Mouse (Mus musculus) lung, embryonic 14.5 days (tissue): ENCODE data around the gene Alpk3. TPM values are rescaled to one million over a fixed set of nuclear protein-coding genes. Genes with fewer than 3 reads are reported as not detected.
A peak's percentile ranks its signal among the peaks of the same experiment; 100 is the strongest.

ENCODE experiments used
- ATAC-seq: fragments of 200-750 bp; cut with Nextera tagmentation; 2 replicates; pipeline ENCODE4 v1.8.0; 2017; ENCODE audit warnings: mild to moderate bottlenecking, moderate TSS enrichment, moderate library complexity; ENCODE audit not compliant: insufficient read depth
- DNase-seq: peaks from one replicate; pipeline ENCODE4 v3.0.0-alpha.2; 2015
- H3K27ac ChIP-seq: fragments of 300-500 bp; sonication (generic); 2 replicates; pipeline ENCODE4 v1.5.1; 2014; ENCODE audit warnings: low read depth, mild to moderate bottlenecking, moderate library complexity
- H3K27me3 ChIP-seq: fragments of 300-500 bp; sonication (generic); 2 replicates; pipeline ENCODE4 v1.6.1; 2014; ENCODE audit warnings: low read length, control low read depth; ENCODE audit not compliant: insufficient read depth
- H3K36me3 ChIP-seq: fragments of 300-500 bp; sonication (generic); 2 replicates; pipeline ENCODE4 v1.6.1; 2014; ENCODE audit warnings: control low read depth; ENCODE audit not compliant: insufficient read depth
- H3K4me1 ChIP-seq: fragments of 300-500 bp; sonication (generic); 2 replicates; pipeline ENCODE4 v1.6.1; 2014; ENCODE audit warnings: antibody characterized with exemption, control low read depth; ENCODE audit not compliant: insufficient read depth
- H3K4me2 ChIP-seq: fragments of 300-500 bp; sonication (generic); 2 replicates; pipeline ENCODE4 v1.6.1; 2014; ENCODE audit warnings: mild to moderate bottlenecking
- H3K4me3 ChIP-seq: fragments of 300-500 bp; sonication (generic); 2 replicates; pipeline ENCODE4 v1.5.1; 2014; ENCODE audit warnings: low read depth, low read length
- H3K9ac ChIP-seq: fragments of 300-500 bp; sonication (generic); 2 replicates; pipeline ENCODE4 v1.6.1; 2014
- H3K9me3 ChIP-seq: fragments of 300-500 bp; sonication (generic); 2 replicates; pipeline ENCODE4 v1.6.1; 2016; ENCODE audit warnings: low read depth, low read length, control low read depth
- CTCF ChIP-seq: IDR thresholded peaks from 2 replicates; pipeline ENCODE4 v1.5.1; 2016; ENCODE audit warnings: antibody characterized with exemption, low read depth
- WGBS: fragments of 180-500 bp; shearing (Covaris S2); extraction: QIAGEN DNeasy Blood & Tissue Kit; methylation state at CpG from one replicate; pipeline ENCODE4 v1.1.7; 2014; 5-methylcytosine and 5-hydroxymethylcytosine counted together
- polyA plus RNA-seq: library from polyadenylated mRNA; unstranded; fragments of >200 nt; fragmentation: Nextera tagmentation; extraction: Ambion mirVana; gene quantifications from 2 replicates; pipeline ENCODE4 v1.2.1, GENCODE M21; 2014

The Alpk3 gene
- polyA plus RNA-seq, 1 experiment from 2014 or later, result 0.63 TPM

GRCm38 (mm10) chr7:81074546-81074945, 17.1 kb downstream of the Alpk3 start:
- ATAC-seq, result peak; percentile 25; the same call in 1 of the 2 replicates
- WGBS, result 38% methylated on average over 9 of the region's 9 CpGs
- H3K27me3 ChIP-seq, result no peaks in the 10 kb centered on the region

GRCm38 (mm10) chr7:81075299-81075698, 17.9 kb downstream of the Alpk3 start:
- DNase-seq (peak; percentile 70), ATAC-seq (peak; percentile 60; the same call in 1 of the 2 replicates)
- no peak for TF ChIP-seq CTCF
- Histone ChIP-seq H3K9me3 (no peaks in the 10 kb centered on the region), H3K27me3 (no peaks in the 10 kb centered on the region), H3K4me2 (no peak overlapping the region), H3K4me3 (no peak overlapping the region), H3K4me1 (peaks cover 23% of the 10 kb centered on the region), H3K9ac (no peak overlapping the region), H3K27ac (peak overlapping the region; percentile 72), H3K36me3 (no peaks in the 10 kb centered on the region)
- 22% methylated on average over 7 of the region's 7 CpGs for WGBS

More at GRCm38 (mm10) chr7:81074546-81074945, 17.1 kb downstream of the Alpk3 start:
- Histone ChIP-seq H3K4me1 (peaks cover 23% of the 10 kb centered on the region), H3K27ac (peak overlapping the region; percentile 68), H3K36me3 (no peaks in the 10 kb centered on the region), H3K4me3 (no peak overlapping the region), H3K9me3 (no peaks in the 10 kb centered on the region), H3K9ac (no peak overlapping the region), H3K4me2 (no peak overlapping the region)
- TF ChIP-seq CTCF, result no peak
- peak; percentile 52 for DNase-seq

GRCm38 (mm10) chr7:81075732-81076131, 18.3 kb downstream of the Alpk3 start:
- TF ChIP-seq CTCF, result no peak
- peak overlapping the region; percentile 72; the same call in 1 of the 2 replicates for H3K27ac ChIP-seq
- H3K36me3 ChIP-seq, result no peaks in the 10 kb centered on the region
- H3K4me2 ChIP-seq, result no peak overlapping the region
- DNase-seq, result no peak
- H3K9ac ChIP-seq, result no peak overlapping the region
- no peaks in the 10 kb centered on the region for H3K27me3 ChIP-seq
- WGBS, result 53% methylated on average over 5 of the region's 5 CpGs
- no peak overlapping the region for H3K4me3 ChIP-seq
- no peak for ATAC-seq
- peaks cover 25% of the 10 kb centered on the region for H3K4me1 ChIP-seq
- no peaks in the 10 kb centered on the region for H3K9me3 ChIP-seq

- H3K27ac ChIP-seq, result no peak overlapping the region
- no peaks in the 10 kb centered on the region for H3K9me3 ChIP-seq
- H3K4me2 ChIP-seq, result no peak overlapping the region
- DNase-seq (no peak), ATAC-seq (no peak)
- H3K36me3 ChIP-seq, result no peaks in the 10 kb centered on the region
- 68% methylated on average over 6 of the region's 6 CpGs for WGBS
- H3K27me3 ChIP-seq, result no peaks in the 10 kb centered on the region
- no peak for TF ChIP-seq CTCF
- H3K9ac ChIP-seq, result no peak overlapping the region
- peaks cover 29% of the 10 kb centered on the region for H3K4me1 ChIP-seq
- H3K4me3 ChIP-seq, result no peak overlapping the region
Observed at GRCm38 (mm10) chr7:81077009-81077408, 19.6 kb downstream of the Alpk3 start.

- Histone ChIP-seq H3K4me2 (no peak overlapping the region), H3K27me3 (no peaks in the 10 kb centered on the region), H3K36me3 (no peaks in the 10 kb centered on the region), H3K9me3 (no peaks in the 10 kb centered on the region), H3K4me3 (no peak overlapping the region), H3K9ac (no peak overlapping the region), H3K4me1 (peaks cover 22% of the 10 kb centered on the region), H3K27ac (peak overlapping the region; percentile 42; the same call in 1 of the 2 replicates)
- peak; percentile 21 for DNase-seq
- no peak for TF ChIP-seq CTCF
- no peak for ATAC-seq
- WGBS, result 80% methylated on average over 6 of the region's 6 CpGs
Observed at GRCm38 (mm10) chr7:81078740-81079139, 21.3 kb downstream of the Alpk3 start.

GRCm38 (mm10) chr7:81093420-81093965, 36.1 kb downstream of the Alpk3 start:
- no peak for TF ChIP-seq CTCF
- no peak for ATAC-seq
- Histone ChIP-seq H3K9me3 (no peaks in the 10 kb centered on the region), H3K36me3 (no peaks in the 10 kb centered on the region), H3K4me1 (peaks cover 3% of the 10 kb centered on the region; the same call in 1 of the 2 replicates), H3K4me3 (no peak overlapping the region), H3K27me3 (no peaks in the 10 kb centered on the region), H3K4me2 (no peak overlapping the region), H3K27ac (no peak overlapping the region), H3K9ac (no peak overlapping the region)
- WGBS, result 38% methylated on average over 18 of the region's 18 CpGs
- DNase-seq, result no peak

- no peak overlapping the region for H3K27ac ChIP-seq
- H3K4me3 ChIP-seq, result no peak overlapping the region
- no peaks in the 10 kb centered on the region for H3K27me3 ChIP-seq
- WGBS, result 58% methylated on average over 6 of the region's 6 CpGs
- H3K4me2 ChIP-seq, result no peak overlapping the region
- no peak for TF ChIP-seq CTCF
- no peak overlapping the region for H3K9ac ChIP-seq
- no peak for DNase-seq
- ATAC-seq, result no peak
- H3K4me1 ChIP-seq, result peaks cover 3% of the 10 kb centered on the region; the same call in 1 of the 2 replicates
- no peaks in the 10 kb centered on the region for H3K9me3 ChIP-seq
- no peaks in the 10 kb centered on the region for H3K36me3 ChIP-seq
Observed at GRCm38 (mm10) chr7:81094104-81094757, 36.8 kb downstream of the Alpk3 start.
